Mouse (Mus musculus): ENCODE data around the gene Sspo.

GRCm38 (mm10) chr6:48424074-48424473, 24.0 kb upstream of the Sspo start:
- TF ChIP-seq POLR2AphosphoS5 (IDR thresholded peaks at IDR 0.05; ENCODE audit: insufficient replicate concordance, low read depth, low read length) (no peak), CTCF (IDR thresholded peaks at IDR 0.05; ENCODE audit: low read depth, low read length) (no peak), TAL1 (conservative IDR thresholded peaks at IDR 0.05; ENCODE audit: low read depth, low read length) (no peak), GATA1 (IDR thresholded peaks at IDR 0.05; ENCODE audit: borderline replicate concordance, low read length) (no peak), GATA2 (IDR thresholded peaks at IDR 0.05; ENCODE audit: borderline replicate concordance, low read depth, low read length) (no peak)

All from G1E (cell line).